Comparison of ENCODE assay signal across 9 mouse cellular contexts in the genomic region with DNA sequence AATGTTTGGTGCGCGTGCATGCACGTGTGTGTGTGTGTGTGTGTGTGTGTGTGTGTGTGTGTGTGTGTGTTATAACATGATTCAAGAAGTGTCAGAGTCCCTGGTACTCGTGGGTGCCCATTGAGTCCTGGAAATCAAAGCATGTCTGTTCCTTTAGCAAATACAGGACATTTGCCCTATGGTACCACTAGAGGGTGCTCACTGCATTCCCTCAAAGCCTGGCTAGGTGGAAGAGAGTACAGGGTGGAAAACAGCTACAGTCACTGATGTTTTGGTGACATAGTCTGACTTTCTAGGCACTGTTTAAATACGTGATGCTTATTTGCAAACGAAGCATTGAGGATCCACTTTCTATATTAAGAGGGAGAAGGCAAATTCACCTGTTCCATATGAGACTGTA. TPM values are rescaled to one million over a fixed set of nuclear protein-coding genes. Genes with fewer than 3 reads are reported as not detected.
DNase-seq lines count a peak whose midpoint lies in the region; ATAC-seq and TF ChIP-seq lines count a peak whose summit lies in the region.
"Had no signal": no experiment of that assay in that cellular context is flagged by ENCODE, and none has a peak within 500 bp of the region (broad histone marks: within the 10 kb centered on the region; RNA-seq: fewer than 3 reads in every experiment).

No protein-coding gene starts in this region.

- no peak overlapping the region for H3K4me3 ChIP-seq in kidney, embryonic 15.5 days (replicated peaks)
- H3K4me3 ChIP-seq in limb, embryonic 14.5 days (replicated peaks; ENCODE audit: low read length) = no peak overlapping the region
- no peak overlapping the region for H3K4me3 ChIP-seq in neural tube, embryonic 11.5 days (ENCODE audit: low read depth, low read length)

- DNase-seq in urinary bladder, postnatal 14 days (ENCODE audit: low spot score) = peak; percentile 5
- no peak for DNase-seq in urinary bladder, postnatal 10 days (ENCODE audit: low spot score)
- peak; percentile 34 for DNase-seq in cerebellum, adult 8-10 months
- DNase-seq in forelimb bud, embryonic 11.5 days (ENCODE audit: low read depth, low spot score) = peak; percentile 55
- peak; percentile 65 for DNase-seq in limb, embryonic 14.5 days (ENCODE audit: low spot score)
- peak; percentile 47 for DNase-seq in neural tube, embryonic 11.5 days (ENCODE audit: low spot score)
- DNase-seq in gastrocnemius, postnatal 4 days (ENCODE audit: low spot score in 2 of 2) = no peak

- no peaks in the 10 kb centered on the region for H3K4me1 ChIP-seq in kidney, embryonic 15.5 days
- H3K4me1 ChIP-seq in limb, embryonic 14.5 days (ENCODE audit: control insufficient read depth, insufficient read depth, low read length) = no peaks in the 10 kb centered on the region
- H3K4me1 ChIP-seq in neural tube, embryonic 11.5 days (ENCODE audit: control insufficient read depth, insufficient read depth, low read length) = no peaks in the 10 kb centered on the region

- WGBS in kidney, embryonic 15.5 days = 5% methylated on average over 6 of the region's 6 CpGs
- WGBS in limb, embryonic 14.5 days = 3% methylated on average over 6 of the region's 6 CpGs
- 6% methylated on average over 6 of the region's 6 CpGs for WGBS in neural tube, embryonic 11.5 days

- TF ChIP-seq POLR2A in limb, embryonic 14.5 days (IDR thresholded peaks at IDR 0.05; ENCODE audit: borderline replicate concordance, extremely low read depth, insufficient read depth, insufficient read length) = no peak

- no peaks in the 10 kb centered on the region; the same call in 1 of the 2 replicates for H3K27me3 ChIP-seq in kidney, embryonic 15.5 days
- H3K27me3 ChIP-seq in limb, embryonic 14.5 days (ENCODE audit: control insufficient read depth, insufficient read depth, low read length) = no peaks in the 10 kb centered on the region
- no peaks in the 10 kb centered on the region for H3K27me3 ChIP-seq in neural tube, embryonic 11.5 days (ENCODE audit: control insufficient read depth, insufficient read depth, low read length)

- H3K27ac ChIP-seq in kidney, embryonic 15.5 days = no peak overlapping the region
- H3K27ac ChIP-seq in limb, embryonic 14.5 days (replicated peaks; ENCODE audit: low read depth, low read length) = no peak overlapping the region
- H3K27ac ChIP-seq in neural tube, embryonic 11.5 days (ENCODE audit: low read depth, low read length) = no peak overlapping the region

- H3K9me3 ChIP-seq in kidney, embryonic 15.5 days (replicated peaks) = no peaks in the 10 kb centered on the region
- no peaks in the 10 kb centered on the region for H3K9me3 ChIP-seq in limb, embryonic 14.5 days (ENCODE audit: control insufficient read depth, low read length)
- no peaks in the 10 kb centered on the region for H3K9me3 ChIP-seq in neural tube, embryonic 11.5 days (ENCODE audit: control insufficient read depth, low read length)

- H3K36me3 ChIP-seq in kidney, embryonic 15.5 days = no peaks in the 10 kb centered on the region
- no peaks in the 10 kb centered on the region for H3K36me3 ChIP-seq in limb, embryonic 14.5 days (ENCODE audit: control insufficient read depth, insufficient read depth, low read length)
- H3K36me3 ChIP-seq in neural tube, embryonic 11.5 days (ENCODE audit: control insufficient read depth, insufficient read depth, low read length) = no peaks in the 10 kb centered on the region

- no peak overlapping the region for H3K9ac ChIP-seq in kidney, embryonic 15.5 days
- no peak overlapping the region for H3K9ac ChIP-seq in limb, embryonic 14.5 days (ENCODE audit: low read depth, low read length, severe bottlenecking)
- H3K9ac ChIP-seq in neural tube, embryonic 11.5 days (ENCODE audit: low read length) = no peak overlapping the region

- peak; percentile 79 for ATAC-seq in kidney, embryonic 15.5 days (replicated peaks; ENCODE audit: low FRiP score)
- 0 out of 2 replicates have a peak, but pooled peaks have one; percentile 60 for ATAC-seq in limb, embryonic 14.5 days (ENCODE audit: low FRiP score, low read depth)
- ATAC-seq in neural tube, embryonic 11.5 days (ENCODE audit: insufficient read depth, low FRiP score, low TSS enrichment) = peak; percentile 67

- no peak overlapping the region for H3K4me2 ChIP-seq in kidney, embryonic 15.5 days
- H3K4me2 ChIP-seq in limb, embryonic 14.5 days (replicated peaks; ENCODE audit: low read depth, low read length, severe bottlenecking) = no peak overlapping the region
- no peak overlapping the region for H3K4me2 ChIP-seq in neural tube, embryonic 11.5 days (ENCODE audit: low read depth)

RNA-seq across cellular contexts. Expression of gene Olfr220, which starts 27.9 kb away (rescaled TPM):
- not detected in 2 replicates for polyA plus RNA-seq in kidney, embryonic 15.5 days (2015; fragmentation: Nextera tagmentation; extraction: Ambion mirVana)
- polyA plus RNA-seq in limb, embryonic 14.5 days (2012; rRNA removed) = not detected in 2 replicates
- not detected in 2 replicates for polyA plus RNA-seq in limb, embryonic 14.5 days (2014; fragmentation: Nextera tagmentation; extraction: Ambion mirVana)
- not detected in 2 replicates for polyA plus RNA-seq in neural tube, embryonic 11.5 days (2014; fragmentation: Nextera tagmentation; extraction: Ambion mirVana)
- not detected for total RNA-seq in gastrocnemius, postnatal 4 days (2021)
- polyA plus RNA-seq: small intestine, adult 2 months had no signal

RNA-seq across cellular contexts. Expression of gene Fmn2, which starts 31.9 kb away (rescaled TPM):
- 0.59 and 0.95 TPM in 2 replicates for polyA plus RNA-seq in kidney, embryonic 15.5 days (2015; fragmentation: Nextera tagmentation; extraction: Ambion mirVana)
- 1.9 and 2.0 TPM in 2 replicates for polyA plus RNA-seq in limb, embryonic 14.5 days (2012; rRNA removed)
- polyA plus RNA-seq in limb, embryonic 14.5 days (2014; fragmentation: Nextera tagmentation; extraction: Ambion mirVana) = 0.67 and 0.93 TPM in 2 replicates
- polyA plus RNA-seq in neural tube, embryonic 11.5 days (2014; fragmentation: Nextera tagmentation; extraction: Ambion mirVana) = 6.9 and 7.4 TPM in 2 replicates
- 1 to 10 TPM; 1.9 TPM for total RNA-seq in gastrocnemius, postnatal 4 days (2021)

RNA-seq across cellular contexts. Expression of gene Olfr414, which starts 45.9 kb away (rescaled TPM):
- polyA plus RNA-seq in kidney, embryonic 15.5 days (2015; fragmentation: Nextera tagmentation; extraction: Ambion mirVana) = not detected in 2 replicates
- polyA plus RNA-seq in limb, embryonic 14.5 days (2012; rRNA removed) = not detected in 2 replicates
- not detected in 2 replicates for polyA plus RNA-seq in limb, embryonic 14.5 days (2014; fragmentation: Nextera tagmentation; extraction: Ambion mirVana)
- polyA plus RNA-seq in neural tube, embryonic 11.5 days (2014; fragmentation: Nextera tagmentation; extraction: Ambion mirVana) = not detected in 2 replicates
- total RNA-seq in gastrocnemius, postnatal 4 days (2021) = not detected
- polyA plus RNA-seq: small intestine, adult 2 months had no signal

Comparison
In these comparisons a context has a peak if more than half of its experiments do, and no peak if none do; other contexts are left out.
1. DNase-seq: peak in urinary bladder, postnatal 14 days (single experiment), cerebellum, adult 8-10 months (single experiment), forelimb bud, embryonic 11.5 days (single experiment), limb, embryonic 14.5 days (single experiment) and neural tube, embryonic 11.5 days (single experiment); none in urinary bladder, postnatal 10 days (single experiment) and gastrocnemius, postnatal 4 days (0 of 2).
2. Peak in every context shown above with its lines, with median percentiles within 50 percentile points of each other: ATAC-seq.